Mouse (Mus musculus) mesoderm, embryonic 11.5 days (tissue): ENCODE data around the gene Calml4.
A peak's percentile ranks its signal among the peaks of the same experiment; 100 is the strongest.
"Not testable (repeated sequence)": the region's sequence is repeated elsewhere in the genome, so short reads cannot be mapped to it uniquely, and the experiment has no call there.

Experiments used
- DNase-seq: peaks from one replicate; pipeline ENCODE4 v3.0.0-alpha.2; 2012; ENCODE audit warnings: low read depth, low spot score

Calml4 gene

GRCm38 (mm10) chr9:62857719-62858261, at the start of gene Calml4:
Calml4 (plus strand) TSS chr9:62858080.
- DNase-seq = peak; percentile 74

GRCm38 (mm10) chr9:62810095-62810494, 47.8 kb upstream of the Calml4 start:
- DNase-seq = no peak

DNA sequence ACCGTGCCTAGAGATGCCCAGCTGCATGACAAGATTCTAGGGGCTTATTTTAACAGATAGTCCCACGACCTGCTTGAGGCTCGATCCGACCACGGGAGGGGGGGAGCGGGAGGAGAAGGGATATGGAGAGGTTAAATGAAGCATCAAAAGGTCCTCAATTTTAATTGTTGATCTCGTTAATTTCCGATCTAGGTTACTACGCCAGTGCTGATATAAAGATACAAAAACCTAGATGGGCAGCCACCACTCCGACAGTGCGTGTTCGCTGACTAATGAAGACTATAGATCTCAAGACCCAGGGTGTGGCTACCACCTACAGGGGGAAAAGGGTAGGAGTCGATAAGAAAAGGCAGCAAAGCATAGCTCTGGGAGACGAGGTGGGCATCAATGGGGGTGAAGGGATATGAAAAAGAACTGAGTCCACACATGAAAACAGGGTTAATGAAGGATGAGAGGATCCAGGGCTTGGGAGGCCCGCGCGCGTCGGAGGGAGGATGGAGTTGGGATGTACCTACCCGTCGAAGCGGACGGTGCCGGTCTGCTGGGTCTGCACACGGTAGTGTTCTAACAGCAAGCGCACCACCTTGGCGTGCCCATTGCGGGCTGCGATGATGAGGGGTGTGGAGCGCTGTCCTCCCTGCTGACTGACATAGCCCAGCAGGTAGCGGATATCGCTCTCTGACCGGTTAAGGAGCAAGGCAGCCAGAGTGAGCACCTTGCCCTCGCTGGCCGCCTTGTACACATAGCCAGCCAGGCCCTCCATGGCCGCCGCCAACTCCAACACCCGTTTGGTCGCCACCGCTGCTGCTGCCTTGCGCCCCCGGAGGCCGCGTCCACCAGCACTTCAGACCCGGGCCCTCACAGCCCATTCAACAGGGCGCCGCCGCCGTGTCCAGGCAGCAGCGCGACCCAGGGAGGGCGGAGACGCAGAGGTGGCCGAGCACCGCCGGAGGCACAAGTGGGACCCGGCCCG, 47.1 kb upstream of the Calml4 start:
- peak; percentile 66 for DNase-seq

DNA sequence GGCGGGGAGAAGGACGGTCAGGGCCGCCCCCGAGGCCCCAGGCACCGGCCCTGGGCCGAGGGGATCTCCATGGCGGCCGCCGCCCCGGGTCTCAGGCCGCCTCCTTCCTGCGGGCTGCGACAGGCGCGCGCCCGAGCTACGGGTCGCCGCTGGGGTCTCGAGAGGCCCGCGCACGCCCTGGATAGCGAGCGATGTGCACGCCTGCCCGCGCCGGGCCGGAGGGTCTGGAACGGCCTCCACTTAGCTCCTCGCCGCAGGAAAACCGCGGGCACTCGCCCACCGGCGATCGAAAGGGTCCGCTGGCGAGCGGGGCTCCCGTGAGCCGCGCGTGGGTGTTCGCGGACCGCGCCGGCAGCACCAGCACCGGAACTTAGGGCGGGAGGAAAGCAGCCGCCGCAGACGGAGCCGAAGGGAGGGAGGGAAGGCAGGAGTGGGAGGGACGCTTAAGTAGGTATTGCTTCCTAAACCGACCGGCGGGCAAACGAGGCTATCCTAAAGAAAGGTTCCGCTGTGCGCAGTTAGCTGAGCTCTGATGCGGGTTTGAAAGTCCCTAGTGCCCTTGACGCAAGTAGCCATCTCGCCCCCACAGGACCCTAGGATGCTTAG, 46.3 kb upstream of the Calml4 start, which contains the start of gene Fem1b:
Fem1b (minus strand) TSS at position 419 of the 606 bp plus-strand sequence.
- peak; percentile 91 for DNase-seq

- no peak for DNase-seq
Observed at GRCm38 (mm10) chr9:62812216-62813049, 45.4 kb upstream of the Calml4 start.

GRCm38 (mm10) chr9:62814751-62815150, 43.1 kb upstream of the Calml4 start:
- no peak for DNase-seq

- DNase-seq = no peak
Observed at GRCm38 (mm10) chr9:62816323-62817098, 41.4 kb upstream of the Calml4 start.

GRCm38 (mm10) chr9:62817099-62817571, 40.7 kb upstream of the Calml4 start:
- no peak for DNase-seq

GRCm38 (mm10) chr9:62817828-62818614, 39.9 kb upstream of the Calml4 start:
- no peak for DNase-seq

- DNase-seq = no peak
Observed at GRCm38 (mm10) chr9:62819494-62819893, 38.4 kb upstream of the Calml4 start.

DNA sequence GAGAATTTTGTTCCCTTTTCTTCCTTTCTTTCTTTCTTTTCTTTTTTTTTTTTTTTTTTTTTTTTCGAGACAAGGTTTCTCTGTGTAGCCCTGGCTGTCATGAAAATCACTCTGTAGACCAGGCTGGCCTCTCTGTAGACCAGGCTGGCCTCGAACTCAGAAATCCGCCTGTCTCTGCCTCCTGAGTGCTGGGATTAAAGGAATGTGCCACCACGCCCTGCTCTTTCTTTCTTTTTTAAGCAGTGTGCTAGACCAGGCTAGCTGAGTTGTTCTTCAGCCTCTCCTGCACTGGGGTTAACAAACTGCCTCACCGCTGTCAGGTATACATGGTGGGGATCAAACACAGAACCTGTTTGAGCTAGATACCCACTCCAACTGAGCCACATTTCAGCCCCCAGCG, 38.0 kb upstream of the Calml4 start:
- DNase-seq = not testable (repeated sequence)

DNA sequence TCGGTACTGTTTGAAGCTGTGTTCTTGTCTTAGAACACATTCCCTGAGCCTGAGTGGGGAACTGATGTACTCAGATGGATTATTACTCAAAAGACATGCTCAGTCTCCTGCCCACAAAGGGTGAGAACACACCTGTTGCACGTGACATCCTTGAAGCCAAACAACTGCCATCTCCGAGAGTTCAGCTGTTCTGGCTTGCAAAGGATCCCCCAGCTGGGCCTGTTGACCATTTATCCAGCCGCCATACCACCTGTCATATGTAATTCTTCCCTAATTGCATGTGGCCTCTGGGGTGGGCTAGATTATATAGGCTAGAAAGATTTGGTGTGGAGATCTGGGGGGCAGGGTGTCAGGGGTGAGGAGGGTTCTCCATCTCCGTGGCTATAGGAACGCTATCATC, 37.1 kb upstream of the Calml4 start:
- no peak for DNase-seq

DNA sequence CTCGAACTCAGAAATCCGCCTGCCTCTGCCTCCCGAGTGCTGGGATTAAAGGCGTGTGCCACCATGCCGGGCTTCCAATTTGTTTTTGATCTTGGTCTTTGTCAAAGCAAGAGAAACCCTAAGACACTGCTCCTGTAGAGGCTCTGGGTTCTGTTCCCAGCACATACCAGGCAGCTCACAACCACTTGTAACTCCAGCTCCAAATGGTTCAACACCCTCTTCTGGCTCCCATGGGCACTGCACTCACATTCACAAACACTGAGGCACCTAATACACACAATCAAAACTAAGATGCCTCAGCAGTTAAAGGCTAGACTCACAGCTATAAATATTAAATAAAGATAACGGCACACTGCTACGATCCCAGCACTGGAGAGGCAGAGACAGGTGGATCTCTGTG, 36.1 kb upstream of the Calml4 start:
- DNase-seq = no peak

DNA sequence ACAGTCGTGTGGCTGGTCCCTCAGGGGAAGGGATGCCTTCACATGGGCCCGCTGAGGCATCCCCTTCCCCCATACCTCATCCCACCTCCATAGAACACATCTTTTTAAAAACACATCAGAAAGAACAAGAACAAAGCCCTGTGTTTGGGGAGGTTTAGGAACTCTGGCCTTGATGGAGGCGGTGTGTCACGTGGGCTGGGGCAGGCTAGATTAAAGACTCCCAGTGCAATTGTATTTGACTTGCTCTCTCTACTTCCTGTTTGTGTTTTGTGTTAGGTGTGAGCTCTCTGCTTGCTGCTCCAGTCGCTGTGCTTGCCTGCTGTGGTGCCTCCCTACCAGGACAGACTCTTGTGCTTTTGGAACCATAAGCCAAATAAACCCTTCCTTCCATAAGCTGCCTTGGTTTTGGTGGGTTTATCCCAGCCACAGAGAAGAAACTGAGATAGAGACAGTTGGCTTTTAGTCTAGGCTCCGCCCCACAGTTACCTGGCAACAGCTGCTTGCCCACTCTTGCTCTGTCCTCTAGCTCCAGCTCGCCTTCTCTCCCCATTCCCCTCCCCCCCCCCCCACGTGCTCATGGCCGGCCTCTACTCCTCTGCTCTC, 32.0 kb upstream of the Calml4 start:
- DNase-seq = no peak

DNA sequence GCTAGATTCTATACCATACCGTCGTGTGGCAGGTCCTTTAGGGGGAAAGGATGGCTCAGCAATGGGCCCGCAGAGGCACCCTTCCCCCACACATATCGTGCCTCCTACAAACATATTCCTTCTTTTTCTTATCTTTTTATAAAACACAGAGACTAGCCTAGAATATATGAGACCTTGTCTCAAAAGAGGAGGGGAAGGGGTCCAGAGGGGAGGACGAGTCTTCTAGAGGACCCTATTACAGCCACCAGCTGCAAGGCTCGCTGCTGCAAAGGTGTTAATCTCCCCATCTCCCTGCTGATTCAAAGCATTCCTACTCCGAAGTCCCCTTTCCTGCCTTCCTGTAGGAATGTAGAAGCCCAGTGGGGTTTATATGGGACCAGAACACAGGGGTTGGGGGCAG, 31.4 kb upstream of the Calml4 start:
- DNase-seq = no peak

- peak; percentile 54 for DNase-seq
Observed at GRCm38 (mm10) chr9:62827939-62828652, 29.8 kb upstream of the Calml4 start.

DNA sequence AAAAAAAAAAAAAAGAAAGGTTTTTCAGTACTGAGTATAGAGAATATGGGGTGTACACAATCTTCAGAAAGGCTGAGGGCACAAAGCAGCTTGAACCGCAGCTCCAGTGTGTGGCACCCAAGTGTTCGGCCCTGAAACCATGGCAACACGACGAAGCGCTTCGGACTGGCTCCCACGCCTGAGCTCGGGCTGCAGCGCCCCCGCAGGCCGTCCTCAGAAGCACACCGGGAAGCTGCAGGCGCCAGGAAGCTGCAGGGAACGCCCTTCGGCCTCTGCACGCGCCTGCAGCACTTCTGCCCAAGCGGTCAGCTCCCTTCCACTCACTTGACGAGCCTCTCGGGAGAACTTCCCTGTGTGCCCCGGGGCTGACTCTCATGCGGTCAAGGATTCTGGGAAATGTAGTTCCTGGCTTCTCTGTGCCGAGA, 29.2 kb upstream of the Calml4 start:
- peak; percentile 97 for DNase-seq

- DNase-seq = no peak
Observed at GRCm38 (mm10) chr9:62829877-62830276, 28.0 kb upstream of the Calml4 start.

DNA sequence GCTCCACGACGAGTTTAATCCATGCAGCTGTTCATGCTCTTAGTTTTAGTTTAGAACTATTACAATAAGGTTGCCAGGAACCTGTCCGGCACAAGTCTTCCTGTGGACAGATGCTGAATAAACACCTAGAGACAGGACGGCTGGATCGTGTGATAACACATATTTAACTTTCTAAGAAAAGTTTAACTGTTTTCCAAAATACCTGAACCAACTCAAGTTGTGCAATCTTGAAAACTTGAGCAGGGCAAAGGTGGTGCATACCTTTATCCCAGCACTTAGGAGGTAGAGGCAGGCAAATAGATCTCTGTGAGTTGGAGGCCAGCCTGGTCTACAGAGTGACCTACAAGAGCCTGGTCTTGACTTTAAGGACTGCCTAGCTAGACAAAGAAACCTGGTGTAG, 23.0 kb upstream of the Calml4 start:
- no peak for DNase-seq
